8 mouse cellular contexts compared by ENCODE assay signal in the genomic region with DNA sequence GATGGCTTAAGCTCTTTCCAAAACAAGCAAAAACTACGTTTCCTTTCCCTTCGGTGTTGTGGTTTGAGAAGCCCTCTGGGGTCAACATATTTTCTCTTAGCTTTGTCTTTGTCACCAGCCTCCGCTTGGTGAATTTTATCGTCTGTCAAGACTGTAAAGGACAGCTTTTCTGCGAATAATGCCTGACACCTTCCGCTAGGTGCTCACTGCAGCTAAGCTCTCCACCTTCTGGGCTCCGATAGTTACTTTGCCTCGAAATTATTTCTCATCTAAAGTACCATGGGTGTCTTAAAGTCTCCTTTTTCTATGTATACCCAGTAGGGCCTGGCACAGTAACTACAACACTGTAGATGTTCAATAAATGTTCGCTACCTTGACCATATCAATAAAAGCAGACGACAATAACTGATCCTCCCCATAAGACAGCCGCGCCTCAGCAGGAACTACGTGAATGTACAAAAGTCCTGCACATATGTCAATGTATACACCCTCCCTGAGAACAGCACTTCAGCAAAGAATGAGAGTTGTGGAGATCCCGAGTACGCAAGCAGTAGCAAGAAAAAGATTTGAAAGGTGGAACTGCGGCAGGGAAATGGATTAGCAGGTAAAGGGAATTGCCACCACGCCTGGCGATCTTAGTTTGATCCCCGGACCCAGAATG. TPM values are rescaled to one million over a fixed set of nuclear protein-coding genes. Genes with fewer than 3 reads are reported as not detected.
A peak's percentile ranks its signal among the peaks of the same experiment; 100 is the strongest.
DNase-seq lines count a peak whose midpoint lies in the region; ATAC-seq and TF ChIP-seq lines count a peak whose summit lies in the region.

No protein-coding gene starts in this region.

- WGBS in hindbrain, embryonic 11.5 days = 9% methylated on average over 19 of the region's 19 CpGs
- WGBS in liver, adult 2 months = 5% methylated on average over 19 of the region's 19 CpGs
- WGBS in neural tube, embryonic 12.5 days = 5% methylated on average over 19 of the region's 19 CpGs

- peak; percentile 28 for ATAC-seq in hindbrain, embryonic 11.5 days (ENCODE audit: low FRiP score)
- ATAC-seq in neural tube, embryonic 12.5 days (ENCODE audit: low FRiP score, low read depth) = peak; percentile 41

- H3K4me1 ChIP-seq in hindbrain, embryonic 11.5 days (replicated peaks; ENCODE audit: control insufficient read depth, insufficient read depth, low read length) = peaks cover 2% of the 10 kb centered on the region; the same call in 1 of the 2 replicates
- H3K4me1 ChIP-seq in liver, adult 2 months (ENCODE audit: control insufficient read depth, insufficient read depth, low read length) = peaks cover 2% of the 10 kb centered on the region
- H3K4me1 ChIP-seq in neural tube, embryonic 12.5 days = peaks cover 9% of the 10 kb centered on the region; the same call in 1 of the 2 replicates

- peak overlapping the region; percentile 99 for H3K4me3 ChIP-seq in hindbrain, embryonic 11.5 days (ENCODE audit: low read depth, low read length)
- peak overlapping the region; percentile 73 for H3K4me3 ChIP-seq in liver, adult 2 months (ENCODE audit: insufficient read depth, low read depth, low read length)
- peak overlapping the region; percentile 98 for H3K4me3 ChIP-seq in neural tube, embryonic 12.5 days

- peak overlapping the region; percentile 92 for H3K27ac ChIP-seq in hindbrain, embryonic 11.5 days (ENCODE audit: low read depth, low read length)
- H3K27ac ChIP-seq in liver, adult 2 months (replicated peaks; ENCODE audit: insufficient read depth, low read depth, low read length) = peak overlapping the region; percentile 88
- H3K27ac ChIP-seq in neural tube, embryonic 12.5 days = peak overlapping the region; percentile 83

- peak; percentile 24 to 52 for DNase-seq in cerebellum, adult 18-20 months
- no peak for DNase-seq in cerebellum, adult 9-11 months
- peak; percentile 41 for DNase-seq in thymus, postnatal 14 days
- DNase-seq in thymus, postnatal 0 days (ENCODE audit: low spot score) = no peak
- DNase-seq in hindbrain, embryonic 11.5 days (ENCODE audit: low spot score) = no peak
- DNase-seq in liver, adult 2 months (ENCODE audit: extremely low read depth, low read depth, low spot score) = no peak
- DNase-seq in retina, postnatal 1 day = no peak

- TF ChIP-seq CTCF in liver, adult 2 months (IDR thresholded peaks at IDR 0.05; ENCODE audit: low read depth, low read length) = peak; percentile 13; the same call in 1 of the 2 replicates

- no peak for TF ChIP-seq POLR2A in liver, adult 2 months (IDR thresholded peaks at IDR 0.05; ENCODE audit: extremely low read depth, insufficient read depth, low read length)

- peak overlapping the region; percentile 59 for H3K9ac ChIP-seq in hindbrain, embryonic 11.5 days (ENCODE audit: low read depth, low read length)
- H3K9ac ChIP-seq in liver, adult 2 months (ENCODE audit: low read depth, low read length) = peak overlapping the region; percentile 79
- H3K9ac ChIP-seq in neural tube, embryonic 12.5 days = peak overlapping the region; percentile 99

- no peaks in the 10 kb centered on the region for H3K27me3 ChIP-seq in hindbrain, embryonic 11.5 days (ENCODE audit: control insufficient read depth, insufficient read depth, low read length)
- no peaks in the 10 kb centered on the region for H3K27me3 ChIP-seq in liver, adult 2 months (ENCODE audit: control insufficient read depth, insufficient read depth, low read length)
- no peaks in the 10 kb centered on the region for H3K27me3 ChIP-seq in neural tube, embryonic 12.5 days (replicated peaks)

- peak overlapping the region; percentile 38 for H3K4me2 ChIP-seq in hindbrain, embryonic 11.5 days (replicated peaks; ENCODE audit: low read depth, low read length)
- H3K4me2 ChIP-seq in neural tube, embryonic 12.5 days (replicated peaks) = peak overlapping the region; percentile 68

- H3K9me3 ChIP-seq in hindbrain, embryonic 11.5 days (ENCODE audit: control insufficient read depth, low read length) = no peaks in the 10 kb centered on the region
- H3K9me3 ChIP-seq in neural tube, embryonic 12.5 days = no peaks in the 10 kb centered on the region

- peaks cover 15% of the 10 kb centered on the region; the same call in 1 of the 2 replicates for H3K79me2 ChIP-seq in liver, adult 2 months (ENCODE audit: control insufficient read depth, insufficient read depth, low read length)

- no peaks in the 10 kb centered on the region for H3K36me3 ChIP-seq in hindbrain, embryonic 11.5 days (ENCODE audit: control insufficient read depth, insufficient read depth, low read length)
- no peaks in the 10 kb centered on the region for H3K36me3 ChIP-seq in liver, adult 2 months (ENCODE audit: control insufficient read depth, insufficient read depth, low read length)
- no peaks in the 10 kb centered on the region for H3K36me3 ChIP-seq in neural tube, embryonic 12.5 days

RNA-seq across cellular contexts. Expression of a gene that starts 0.8 kb away (rescaled TPM):
- 10.4 and 16.9 TPM in 2 replicates for polyA plus RNA-seq in thymus, postnatal 0 days (2015; fragmentation: Nextera tagmentation; extraction: Ambion mirVana)
- 7.7 and 17.5 TPM in 2 replicates for polyA plus RNA-seq in hindbrain, embryonic 11.5 days (2014; fragmentation: Nextera tagmentation; extraction: Ambion mirVana)
- total RNA-seq in liver, adult 2 months (2014; rRNA removed) = 11.7 and 15.2 TPM in 2 replicates
- 2.3 and 2.4 TPM in 2 replicates for polyA plus RNA-seq in liver, adult 2 months (2012; rRNA removed)
- polyA plus RNA-seq in neural tube, embryonic 12.5 days (2016; fragmentation: Nextera tagmentation; extraction: Ambion mirVana) = 10.2 and 10.5 TPM in 2 replicates

Comparison
In these comparisons a context has a peak if more than half of its experiments do, and no peak if none do; other contexts are left out.
1. DNase-seq: peak in cerebellum, adult 18-20 months (2 of 2) and thymus, postnatal 14 days (single experiment); none in cerebellum, adult 9-11 months (single experiment), thymus, postnatal 0 days (single experiment), hindbrain, embryonic 11.5 days (single experiment), liver, adult 2 months (single experiment) and retina, postnatal 1 day (single experiment).
2. Peak in every context shown above with its lines, with median percentiles within 50 percentile points of each other: H3K27ac ChIP-seq, H3K4me3 ChIP-seq and H3K9ac ChIP-seq.